Mouse (Mus musculus) embryo, embryonic 11 days (tissue): Measurements from ENCODE around the gene Snx15.
"Not testable (repeated sequence)": the region's sequence is repeated elsewhere in the genome, so short reads cannot be mapped to it uniquely, and the experiment has no call there.

Source experiments
- DNase-seq: peaks from one replicate; pipeline ENCODE4 v3.0.0-alpha.2; 2015

Gene Snx15

DNA sequence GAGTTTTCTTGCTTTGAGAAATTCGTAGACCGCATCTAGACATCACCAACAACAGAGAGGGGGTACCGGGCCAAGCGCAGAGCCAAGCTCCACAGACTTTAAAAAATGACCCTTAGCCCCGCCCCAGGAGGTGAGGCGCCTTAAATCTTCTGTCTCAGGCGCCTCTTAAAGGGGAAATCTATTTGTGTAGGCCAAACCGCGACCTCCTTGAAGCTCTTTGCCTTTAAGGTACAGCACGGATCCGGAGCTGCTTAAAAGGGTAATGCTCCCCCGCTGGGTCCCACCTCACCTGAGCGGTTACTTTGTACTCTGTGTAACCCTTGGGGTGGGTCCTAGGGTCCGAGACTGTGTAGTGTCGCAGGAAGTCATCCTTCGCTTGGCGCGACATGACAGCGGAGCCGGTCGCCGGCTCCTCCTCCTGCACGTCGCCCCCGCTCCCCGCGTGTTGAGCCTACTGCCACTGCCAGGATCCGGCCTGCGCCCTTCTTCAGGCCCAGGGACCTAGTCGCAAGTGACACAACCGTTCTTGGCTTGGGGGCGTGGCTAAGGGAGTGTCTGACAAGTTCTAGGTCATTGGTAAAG is at the start of gene Snx15:
Gene Snx15 (minus strand): TSS at position 545 of the 582 bp plus-strand sequence.
- DNase-seq, result peak; percentile 96

DNA sequence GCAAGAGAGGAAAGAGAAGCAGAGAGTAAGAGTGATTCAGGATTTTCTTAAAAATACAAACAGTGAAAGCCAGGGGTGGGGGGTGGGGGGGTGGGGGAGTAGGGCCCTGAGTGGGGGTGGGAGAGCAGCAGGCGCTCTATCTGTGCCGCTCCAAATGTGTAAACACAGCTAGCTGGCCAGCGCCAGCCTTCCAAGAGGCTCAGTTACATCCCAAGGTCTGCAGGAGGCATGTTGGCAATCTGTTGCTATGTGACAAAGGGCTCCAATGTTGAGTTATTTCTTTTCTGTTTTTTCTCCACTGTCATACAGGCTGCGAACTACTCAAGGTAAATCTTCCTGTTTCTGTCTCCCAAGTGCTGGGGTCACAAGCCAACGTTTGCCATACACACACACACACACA is 46.7 kb upstream of the Snx15 start:
- DNase-seq, result peak; percentile 25

DNA sequence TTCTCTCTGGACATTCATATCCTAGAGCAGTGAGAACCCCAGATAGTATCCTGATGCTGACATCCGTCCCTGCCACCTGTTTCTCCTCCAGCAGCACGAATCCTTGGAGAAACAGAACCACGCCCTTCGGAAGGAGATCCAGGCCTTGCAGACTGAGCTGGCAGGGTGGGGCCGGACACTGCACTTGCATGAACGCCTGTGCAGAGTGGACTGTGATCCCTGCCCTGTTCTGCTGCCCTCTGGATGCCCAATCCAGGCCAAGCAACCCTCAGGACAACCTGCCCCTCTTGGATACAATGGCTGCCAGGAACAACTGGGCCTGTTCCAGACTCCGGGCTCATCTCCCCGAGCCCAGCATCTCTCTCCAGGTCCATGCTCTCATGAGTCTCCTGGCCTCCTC is 43.1 kb upstream of the Snx15 start:
- no peak for DNase-seq

DNA sequence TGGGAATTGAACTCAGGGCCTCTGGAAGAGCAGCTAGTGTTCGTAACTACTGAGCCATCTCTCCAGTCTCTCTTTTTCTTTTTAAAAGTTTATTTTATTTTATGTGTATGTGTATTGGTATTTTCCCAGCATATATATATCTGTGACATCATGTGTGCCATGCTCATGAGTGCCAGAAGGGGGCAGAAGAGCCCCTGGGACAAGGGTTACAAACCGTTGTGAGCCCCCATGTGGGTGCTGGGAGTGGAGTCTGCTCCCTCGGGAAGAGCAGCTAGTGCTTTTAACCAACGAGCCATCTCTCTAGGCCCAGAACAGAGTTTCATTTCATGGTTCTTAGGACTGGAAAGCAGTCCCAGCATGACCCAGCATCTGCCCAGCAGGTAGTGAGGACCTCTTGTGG is 38.6 kb upstream of the Snx15 start:
- no peak for DNase-seq

DNA sequence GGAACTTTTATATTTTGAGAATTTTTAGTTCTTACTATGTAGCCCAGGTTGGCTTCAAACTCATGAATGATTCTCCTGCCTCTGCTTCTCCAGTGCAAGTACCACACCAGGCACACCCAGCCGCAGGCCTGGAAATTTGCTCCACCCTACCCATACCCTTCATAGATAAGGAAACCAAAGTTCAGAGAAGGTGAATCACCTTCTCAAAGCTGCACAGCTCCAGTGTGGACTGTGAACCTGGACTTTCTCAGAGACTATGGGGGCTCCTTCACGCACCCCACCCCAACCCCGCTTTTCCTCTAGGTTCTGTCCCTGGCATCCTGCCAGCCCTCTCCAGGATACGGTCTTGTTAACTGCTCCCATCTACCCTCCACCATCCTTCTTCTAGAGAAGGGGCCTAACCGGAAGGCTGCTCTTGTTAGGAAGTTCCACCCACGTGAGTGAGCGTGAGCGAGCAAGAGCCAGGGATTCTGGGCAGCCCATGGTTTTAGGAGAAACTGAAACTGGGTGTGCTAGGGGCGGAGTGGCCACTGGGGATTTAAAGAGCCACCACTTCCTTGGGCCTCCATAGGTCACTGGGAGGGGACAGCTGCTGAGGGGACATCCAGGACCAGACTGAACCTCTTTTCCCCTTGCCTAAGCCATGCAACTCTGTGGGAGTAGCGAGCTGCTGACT is 35.9 kb upstream of the Snx15 start:
- DNase-seq, result no peak

DNA sequence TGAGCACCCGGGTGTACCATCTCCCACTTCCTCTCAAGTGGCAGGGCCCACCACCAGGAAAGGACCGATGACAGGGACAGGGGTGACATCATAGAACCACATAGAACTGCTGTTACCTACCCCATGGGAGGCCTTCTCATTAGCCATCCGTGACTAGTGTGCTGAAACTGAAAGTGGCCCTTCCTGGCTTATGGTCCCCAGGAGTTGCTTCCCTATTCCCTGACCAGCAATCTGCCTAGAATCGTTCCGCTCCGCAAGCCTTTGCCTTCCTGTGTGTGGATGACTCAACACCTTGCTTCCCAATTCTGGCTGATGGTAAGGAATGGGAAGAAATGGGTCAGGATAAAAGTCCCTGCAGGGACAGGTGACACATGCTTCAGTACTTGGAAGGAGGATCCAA is 29.1 kb upstream of the Snx15 start:
- DNase-seq, result no peak

DNA sequence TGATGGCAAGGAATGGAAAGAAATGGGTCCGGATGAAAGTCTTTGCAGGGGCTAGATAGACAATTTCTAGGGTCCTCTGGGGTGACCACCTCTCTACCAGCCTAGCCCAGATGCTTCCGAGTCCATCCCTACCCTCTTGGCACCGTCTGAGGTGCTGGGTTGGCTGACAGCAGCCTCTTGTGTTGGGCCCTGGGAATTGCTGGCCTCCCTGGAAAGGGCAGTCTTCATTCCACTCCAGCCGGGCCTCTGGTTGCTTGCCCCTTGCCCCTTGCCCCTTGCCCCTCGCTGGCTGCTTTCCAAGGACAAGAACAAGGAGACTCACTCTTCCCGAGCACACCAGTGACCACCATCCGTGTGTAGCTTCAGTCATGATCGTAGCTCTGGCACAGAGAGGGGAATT is 28.3 kb upstream of the Snx15 start:
- DNase-seq, result no peak

DNA sequence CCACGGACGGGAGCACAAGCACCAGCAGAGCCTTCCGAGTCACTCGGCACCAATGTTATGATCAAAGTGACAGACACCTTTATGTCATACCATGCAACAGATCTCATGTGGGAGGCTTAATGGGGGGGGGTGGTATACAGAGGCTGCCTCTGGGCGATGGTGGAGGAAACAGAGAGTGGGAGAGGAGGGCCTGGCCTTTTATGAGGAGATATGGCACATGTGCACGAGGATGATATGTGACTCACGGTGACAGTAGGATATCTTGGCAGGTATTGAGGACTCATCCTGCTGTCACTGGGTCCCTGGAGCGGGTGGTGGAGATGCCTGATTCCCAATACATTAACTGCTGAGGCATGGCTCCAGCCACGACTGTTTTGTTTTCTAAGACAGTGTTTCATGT is 27.1 kb upstream of the Snx15 start:
- no peak for DNase-seq

DNA sequence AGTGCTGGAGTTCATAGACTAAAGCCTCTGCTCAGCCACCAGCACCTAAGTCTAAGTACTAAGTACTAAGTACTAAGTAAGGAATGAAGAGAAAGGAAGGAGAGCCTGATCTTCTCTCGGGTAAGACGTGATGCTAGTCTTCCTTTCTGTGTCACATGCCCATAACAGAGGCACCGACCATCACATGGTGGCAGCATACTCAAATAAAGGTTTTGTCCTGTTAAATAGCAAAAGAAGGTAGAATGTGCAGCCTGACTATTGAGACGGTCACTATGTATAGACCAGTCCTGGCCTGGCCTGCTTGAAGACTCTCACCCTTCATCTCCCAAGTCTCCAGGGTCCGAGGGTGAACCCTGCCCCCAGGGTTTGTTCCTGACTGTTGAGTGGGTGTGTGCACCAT is 16.7 kb upstream of the Snx15 start:
- DNase-seq, result no peak

DNA sequence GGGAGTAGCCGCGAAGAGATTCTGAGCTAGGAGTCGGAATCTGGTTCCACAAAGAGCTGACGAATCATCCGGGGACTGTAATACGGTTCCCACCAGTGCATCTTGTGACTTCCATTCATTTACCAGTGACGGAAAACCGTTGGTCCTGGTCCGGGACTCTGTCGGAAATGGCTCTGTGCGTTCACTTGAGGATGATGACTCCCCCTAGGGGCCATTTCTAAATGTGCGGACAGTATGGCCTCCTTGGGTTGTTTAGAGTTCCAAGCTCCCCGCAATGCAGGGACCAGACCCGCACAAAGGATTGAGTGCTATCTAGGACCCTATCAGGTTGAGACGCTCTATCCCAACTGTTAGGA is 13.3 kb upstream of the Snx15 start, which contains the start of gene Arl2:
Gene Arl2 (minus strand): TSS at position 155 of the 356 bp plus-strand sequence.
- peak; percentile 93 for DNase-seq

DNA sequence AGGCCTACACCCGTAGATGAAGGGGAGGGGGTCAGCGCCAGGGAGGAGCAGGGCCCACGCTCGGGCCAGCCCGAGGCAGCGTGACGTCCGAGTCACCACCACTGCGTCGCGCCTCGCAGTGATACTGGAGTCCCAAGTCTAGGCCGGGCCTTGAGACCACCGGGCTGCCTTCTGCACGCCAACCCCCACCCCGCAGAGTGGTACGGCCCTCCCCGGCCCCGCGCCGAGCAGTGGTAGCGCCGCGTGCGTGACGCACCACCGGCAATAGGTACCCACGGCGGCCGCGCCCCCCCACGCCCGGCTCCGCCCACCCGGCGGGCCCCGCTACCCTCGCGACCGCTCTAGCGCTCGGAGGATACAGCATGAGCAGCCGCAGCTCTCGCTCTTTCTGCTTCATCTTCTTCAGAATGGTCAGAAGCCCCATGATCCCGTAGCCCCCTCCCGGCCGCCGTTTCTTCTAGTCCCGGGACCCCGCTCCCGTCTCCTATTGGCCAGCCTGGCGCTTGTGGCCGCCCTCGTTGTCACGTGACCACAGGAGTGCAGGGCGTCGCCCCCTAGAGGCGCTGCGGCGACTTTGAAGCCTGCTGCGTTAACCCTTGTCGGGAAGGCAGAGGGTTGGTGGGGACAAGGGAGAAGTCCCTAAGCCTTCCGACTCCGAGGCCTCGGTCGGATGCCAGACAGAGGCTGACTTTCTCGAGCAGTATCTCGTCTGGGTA is 12.7 kb upstream of the Snx15 start, which contains the start of gene Batf2:
Gene Batf2 (plus strand): TSS at position 306 of the 716 bp plus-strand sequence.
- DNase-seq, result peak; percentile 98

DNA sequence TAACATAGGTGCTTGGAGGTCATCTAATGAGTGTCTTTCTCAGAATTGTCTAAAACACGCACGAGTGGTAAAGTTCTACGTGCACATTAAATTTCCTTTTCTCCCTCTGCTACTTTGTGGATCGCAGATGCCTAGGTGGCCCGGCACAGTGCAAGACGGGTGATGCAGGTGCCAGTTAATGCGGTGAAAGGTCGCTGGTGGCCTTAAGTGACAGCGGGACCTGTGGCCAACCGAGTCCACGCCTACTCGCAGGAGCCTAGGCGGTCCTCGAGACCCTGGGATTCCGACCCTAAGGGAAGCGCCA is 12.2 kb upstream of the Snx15 start:
- DNase-seq, result no peak

DNA sequence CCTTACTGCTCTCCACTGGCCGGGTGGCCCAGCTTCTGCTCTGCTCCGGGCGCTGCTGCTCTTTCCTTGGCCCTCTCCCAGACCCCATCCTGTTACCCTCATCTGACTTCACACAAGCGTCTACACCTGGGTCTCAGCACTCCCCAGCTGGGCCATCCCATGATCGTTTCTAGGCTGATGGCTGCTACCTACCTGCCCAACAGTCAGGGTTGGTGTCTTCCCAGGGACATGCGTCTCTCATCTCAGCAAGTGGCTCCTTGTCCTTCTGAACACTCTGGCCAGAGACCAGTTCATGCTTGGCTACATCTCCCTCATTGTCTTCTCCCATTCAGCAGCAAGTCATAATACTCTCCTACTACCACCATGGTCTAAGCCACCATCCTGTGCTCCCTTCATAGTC is 11.6 kb upstream of the Snx15 start:
- no peak for DNase-seq

DNA sequence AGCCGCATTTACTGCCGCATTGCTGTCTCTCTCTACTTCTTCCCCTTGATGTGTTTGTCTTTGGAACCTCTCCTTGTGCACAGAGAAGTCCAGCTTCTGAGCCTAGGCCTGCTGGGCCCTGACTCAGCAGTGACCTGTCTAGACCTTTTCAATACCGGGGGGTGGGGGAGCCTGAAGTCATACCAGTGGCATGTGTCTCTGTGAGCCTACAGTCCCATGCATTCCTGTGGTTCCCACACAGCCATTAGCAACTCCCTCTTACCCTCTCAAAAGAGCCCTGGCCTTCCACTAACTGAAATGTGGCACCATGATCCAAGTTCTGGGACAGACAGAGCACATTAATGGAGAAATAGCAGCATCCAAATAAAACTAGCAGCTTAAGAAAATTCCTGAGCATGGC is 8.3 kb upstream of the Snx15 start:
- DNase-seq, result no peak

DNA sequence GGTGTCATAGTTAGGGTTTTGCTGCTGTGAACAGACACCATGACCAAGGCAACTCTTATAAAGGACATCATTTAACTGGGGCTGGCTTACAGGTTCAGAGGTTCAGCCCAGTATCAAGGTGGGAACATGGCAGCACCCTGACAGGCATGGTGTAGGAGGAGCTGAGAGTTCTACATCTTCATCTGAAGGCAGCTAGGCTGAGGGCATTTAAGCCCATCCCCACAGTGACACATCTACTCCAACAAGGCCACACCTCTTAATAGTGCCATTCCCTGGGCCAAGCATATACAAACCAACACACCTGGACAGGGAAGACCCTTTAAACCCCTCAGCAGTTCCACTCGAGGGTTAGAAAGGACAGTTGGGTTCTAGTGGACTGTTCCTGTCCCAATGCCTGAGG is 5.1 kb upstream of the Snx15 start:
- DNase-seq, result not testable (repeated sequence)

DNA sequence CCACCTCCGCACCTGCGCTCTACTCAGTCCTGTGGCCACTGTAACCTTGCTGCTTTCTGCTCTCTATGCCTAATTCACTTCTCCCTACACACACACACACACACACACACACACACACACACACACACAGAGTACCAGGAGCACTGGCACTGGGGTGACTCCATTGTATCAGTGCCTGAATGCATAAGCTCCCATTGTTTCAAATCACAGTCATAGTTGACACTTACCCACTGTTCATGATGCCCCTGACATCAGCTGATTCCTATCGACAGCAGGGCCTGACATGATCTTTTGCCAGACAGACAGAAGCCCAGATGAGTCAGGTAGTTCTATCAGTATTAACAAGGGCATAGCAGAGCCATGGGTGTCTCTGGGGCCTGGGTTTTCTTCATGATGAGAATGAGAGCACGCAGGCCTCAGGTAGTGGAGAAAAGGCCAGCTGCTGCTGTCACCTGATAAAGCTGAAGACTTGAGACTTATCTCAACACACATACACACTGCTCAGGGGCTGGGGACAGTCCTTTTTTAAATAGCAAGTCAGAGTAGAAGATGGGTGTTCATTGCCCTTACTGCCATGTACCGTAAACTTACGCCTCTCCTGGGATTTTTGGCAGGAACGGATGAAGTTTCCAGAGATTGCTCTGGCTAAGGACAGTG is 4.2 kb upstream of the Snx15 start:
- DNase-seq, result no peak

DNA sequence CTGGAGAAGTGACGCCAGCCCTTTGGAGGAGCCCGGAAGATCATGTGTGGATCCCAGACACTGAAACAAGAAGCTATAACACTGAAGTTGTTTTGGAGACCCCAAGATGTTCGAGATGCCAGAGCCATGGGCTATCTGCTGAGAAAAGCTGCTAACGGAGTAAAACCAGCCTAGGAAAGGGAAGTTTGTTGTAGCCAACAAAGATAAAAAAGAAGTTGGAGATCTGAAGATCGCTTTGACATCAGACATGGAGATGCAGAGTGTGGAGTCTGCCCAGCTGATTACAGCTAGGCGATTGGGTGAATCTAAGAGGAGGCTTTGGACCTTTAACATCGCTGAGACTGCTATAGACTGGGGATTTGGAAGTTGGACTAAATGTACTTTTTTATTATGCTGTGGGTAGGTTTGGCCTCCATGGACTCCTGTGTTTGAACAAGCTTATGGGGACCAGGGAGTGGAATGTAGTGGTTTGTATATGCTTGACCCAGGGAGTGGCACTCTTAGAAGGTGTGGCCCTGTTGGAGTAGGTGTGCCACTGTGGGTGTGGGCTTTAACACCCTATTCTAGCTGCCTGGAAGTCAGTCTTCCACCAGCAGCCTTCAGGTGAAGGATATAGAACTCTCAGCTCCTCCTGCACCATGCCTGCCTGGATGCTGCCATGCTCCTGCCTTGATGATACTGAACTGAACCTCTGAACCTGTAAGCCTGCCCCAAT is 2.5 kb upstream of the Snx15 start:
- not testable (repeated sequence) for DNase-seq

DNA sequence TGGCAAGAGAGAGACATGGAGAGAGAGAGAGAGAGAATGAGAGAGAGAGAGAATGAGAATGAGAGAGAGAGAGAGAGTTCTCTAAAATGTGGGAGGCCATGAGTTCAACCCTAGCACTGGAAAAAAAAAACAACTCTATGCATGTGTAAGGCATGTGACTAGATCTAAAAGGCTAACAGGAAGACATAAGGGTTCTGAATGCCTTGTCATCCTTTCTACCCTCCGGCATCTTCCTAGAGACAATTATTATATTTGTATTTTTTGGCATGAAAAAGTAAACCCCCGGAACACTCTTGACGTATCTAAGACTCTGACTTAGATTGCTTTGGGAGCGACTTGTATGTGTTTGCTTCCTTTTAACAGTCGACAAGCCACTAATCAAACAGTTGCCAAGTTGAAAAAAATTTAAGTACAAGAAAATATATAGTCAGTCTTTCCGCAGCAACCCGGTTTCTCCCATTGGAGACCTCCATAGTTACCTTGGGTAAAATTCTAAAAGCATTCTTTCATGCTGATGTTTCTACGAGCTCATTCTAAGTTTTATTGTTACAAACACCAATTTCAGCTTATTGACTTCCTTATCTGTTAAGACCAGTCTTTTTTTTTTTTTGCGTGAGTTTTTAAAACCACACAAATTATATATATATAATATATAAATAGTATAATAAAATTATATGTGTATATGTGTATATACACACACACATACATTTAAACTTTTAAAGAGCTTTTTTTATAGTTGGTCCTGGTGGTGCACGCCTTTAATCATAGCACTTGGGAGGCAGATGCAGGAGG is 1.1 kb downstream of the Snx15 start:
- no peak for DNase-seq

DNA sequence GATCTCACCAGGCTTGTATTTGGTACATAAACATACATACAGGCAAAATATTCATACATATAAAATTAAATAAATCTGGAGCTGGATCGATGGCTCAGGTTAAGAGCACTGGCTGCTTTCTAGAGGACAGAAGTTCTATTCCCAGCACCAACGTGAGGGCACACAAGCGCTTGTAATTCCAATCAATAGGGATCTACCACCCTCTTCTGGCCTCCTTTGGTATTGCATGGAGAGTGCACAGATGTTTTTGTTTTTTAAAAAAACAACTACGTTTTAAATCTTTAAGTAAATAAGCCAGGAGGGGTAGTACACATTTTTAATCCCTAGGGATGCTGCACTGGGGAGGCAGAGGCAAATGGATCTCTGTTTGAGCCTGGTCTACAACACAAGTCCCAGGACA is 1.8 kb downstream of the Snx15 start:
- peak; percentile 61 for DNase-seq

DNA sequence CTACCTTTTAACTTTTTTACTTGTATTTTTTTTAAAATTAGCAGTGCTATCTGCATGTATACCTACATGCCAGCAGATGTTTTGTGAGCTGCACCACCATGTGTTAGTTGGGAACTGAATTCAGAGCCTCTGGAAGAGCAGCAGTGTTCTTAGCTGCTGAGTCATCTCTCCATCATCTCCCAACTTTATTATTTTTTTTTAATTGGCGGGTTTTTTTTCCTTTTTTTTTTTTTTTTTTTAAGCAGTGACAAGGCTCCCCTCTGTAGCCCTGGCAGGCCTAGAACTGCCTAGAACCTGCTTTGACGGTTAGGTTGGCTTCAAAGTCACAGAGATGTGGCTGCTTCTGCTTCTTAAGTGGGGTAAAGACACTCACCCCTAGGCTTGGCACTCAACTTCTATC is 3.2 kb downstream of the Snx15 start:
- DNase-seq, result no peak

DNA sequence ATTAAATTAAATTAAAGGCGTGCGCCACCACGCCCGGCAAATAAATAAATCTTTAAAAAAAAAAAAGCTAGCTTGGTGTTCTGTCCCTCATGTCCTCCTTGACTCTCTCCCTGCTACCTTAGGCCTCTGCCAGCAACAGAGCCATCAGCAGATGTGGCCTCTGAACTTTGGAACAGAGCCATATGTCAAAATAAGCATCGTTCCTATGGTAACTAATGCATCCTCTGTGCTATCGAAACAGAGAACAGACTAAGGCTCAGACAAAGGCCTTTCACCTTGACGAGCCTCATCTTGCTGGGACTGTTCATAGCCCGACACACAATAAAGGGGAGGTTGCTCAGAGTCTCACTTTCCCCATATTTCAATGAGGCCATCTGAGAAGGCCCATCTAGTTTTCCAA is 4.8 kb downstream of the Snx15 start:
- peak; percentile 58 for DNase-seq

DNA sequence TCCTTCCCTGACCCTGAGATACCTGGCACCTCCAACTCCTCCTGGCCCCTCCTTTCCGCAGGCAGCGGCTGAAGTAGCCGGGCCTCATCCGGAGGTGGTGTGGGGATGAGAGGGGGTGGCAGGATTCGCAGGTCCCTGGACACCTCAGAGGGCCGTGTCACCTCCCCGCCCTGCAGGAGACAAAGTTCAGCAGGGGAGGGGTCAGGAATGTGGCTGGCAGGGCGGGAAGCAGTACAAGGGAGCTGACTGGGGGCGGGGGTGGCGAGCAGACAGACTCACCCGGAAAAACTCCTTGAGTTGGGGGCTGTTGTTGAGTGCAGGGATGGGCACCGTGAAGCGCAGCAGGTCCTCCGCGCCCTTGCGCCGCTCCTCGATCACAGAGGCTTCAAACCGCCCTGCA is 6.3 kb downstream of the Snx15 start:
- no peak for DNase-seq
